Mouse (Mus musculus): ENCODE data around the gene Plxna2.

Gene Plxna2

GRCm38 (mm10) chr1:194622677-194623076 lies 4.7 kb downstream of the Plxna2 start:
- no peak for DNase-seq (ENCODE audit: low spot score)

GRCm38 (mm10) chr1:194623641-194624040 lies 5.6 kb downstream of the Plxna2 start:
- DNase-seq (ENCODE audit: low spot score) = no peak

- DNase-seq (ENCODE audit: low spot score) = no peak
These were observed 6.4 kb downstream of the Plxna2 start for GRCm38 (mm10) chr1:194624411-194624810.

- no peak for DNase-seq (ENCODE audit: low spot score)
These were observed 7.0 kb downstream of the Plxna2 start for GRCm38 (mm10) chr1:194624973-194625372.

- no peak for DNase-seq (ENCODE audit: low spot score)
These were observed 8.1 kb downstream of the Plxna2 start for GRCm38 (mm10) chr1:194626109-194626508.

- DNase-seq (ENCODE audit: low spot score) = no peak
These were observed 9.3 kb downstream of the Plxna2 start for GRCm38 (mm10) chr1:194627286-194627685.

- DNase-seq (ENCODE audit: low spot score) = no peak
These were observed 11.2 kb downstream of the Plxna2 start for GRCm38 (mm10) chr1:194629135-194629689.

GRCm38 (mm10) chr1:194630498-194631056 lies 12.6 kb downstream of the Plxna2 start:
- DNase-seq (ENCODE audit: low spot score) = no peak

GRCm38 (mm10) chr1:194631574-194631973 lies 13.6 kb downstream of the Plxna2 start:
- DNase-seq (ENCODE audit: low spot score) = no peak

- no peak for DNase-seq (ENCODE audit: low spot score)
These were observed 14.0 kb downstream of the Plxna2 start for GRCm38 (mm10) chr1:194632029-194632428.

- no peak for DNase-seq (ENCODE audit: low spot score)
These were observed 17.4 kb downstream of the Plxna2 start for GRCm38 (mm10) chr1:194635411-194635810.

GRCm38 (mm10) chr1:194635942-194636341 lies 17.9 kb downstream of the Plxna2 start:
- no peak for DNase-seq (ENCODE audit: low spot score)

- DNase-seq (ENCODE audit: low spot score) = no peak
These were observed 19.6 kb downstream of the Plxna2 start for GRCm38 (mm10) chr1:194637391-194638304.

- no peak for DNase-seq (ENCODE audit: low spot score)
These were observed 23.7 kb downstream of the Plxna2 start for GRCm38 (mm10) chr1:194641601-194642301.

GRCm38 (mm10) chr1:194642302-194642787 lies 24.3 kb downstream of the Plxna2 start:
- no peak for DNase-seq (ENCODE audit: low spot score)

- DNase-seq (ENCODE audit: low spot score) = no peak
These were observed 25.9 kb downstream of the Plxna2 start for GRCm38 (mm10) chr1:194643930-194644329.

GRCm38 (mm10) chr1:194645898-194646297 lies 27.9 kb downstream of the Plxna2 start:
- no peak for DNase-seq (ENCODE audit: low spot score)

GRCm38 (mm10) chr1:194650076-194650475 lies 32.1 kb downstream of the Plxna2 start:
- DNase-seq (ENCODE audit: low spot score) = no peak

- DNase-seq (ENCODE audit: low spot score) = no peak
These were observed 32.5 kb downstream of the Plxna2 start for GRCm38 (mm10) chr1:194650566-194650965.

- DNase-seq (ENCODE audit: low spot score) = no peak
These were observed 34.0 kb downstream of the Plxna2 start for GRCm38 (mm10) chr1:194651987-194652386.

GRCm38 (mm10) chr1:194658459-194659160 lies 40.6 kb downstream of the Plxna2 start:
- no peak for DNase-seq (ENCODE audit: low spot score)
